Mouse (Mus musculus) heart, postnatal 0 days (tissue): ENCODE measurements around the gene Msx2. TPM values are rescaled to one million over a fixed set of nuclear protein-coding genes. Genes with fewer than 3 reads are reported as not detected.

Source experiments
- ATAC-seq: fragments of 200-750 bp; cut with Nextera tagmentation; 2 replicates; pipeline ENCODE4 v1.8.0; 2017; ENCODE audit warnings: low read depth, moderate number of reproducible peaks, moderate library complexity; ENCODE audit not compliant: insufficient read depth
- DNase-seq: peaks from one replicate; pipeline ENCODE4 v3.0.0-alpha.2; 2016; ENCODE audit warnings: low spot score
- H3K27ac ChIP-seq: fragments of 300-500 bp; sonication (generic); 2 replicates; pipeline ENCODE4 v1.5.1; 2014; ENCODE audit warnings: low read depth, mild to moderate bottlenecking
- H3K27me3 ChIP-seq: fragments of 300-500 bp; sonication (generic); 2 replicates; pipeline ENCODE4 v1.6.1; 2014; ENCODE audit warnings: low read length, mixed read lengths; ENCODE audit not compliant: control insufficient read depth, insufficient read depth
- H3K36me3 ChIP-seq: fragments of 300-500 bp; sonication (generic); replicated peaks from 2 replicates; pipeline ENCODE4 v1.6.1; 2014; ENCODE audit warnings: low read length, mixed read lengths; ENCODE audit not compliant: control insufficient read depth, insufficient read depth
- H3K4me1 ChIP-seq: fragments of 300-500 bp; sonication (generic); 2 replicates; pipeline ENCODE4 v1.6.1; 2014; ENCODE audit warnings: antibody characterized with exemption; ENCODE audit not compliant: control insufficient read depth, insufficient read depth
- H3K4me2 ChIP-seq: fragments of 300-500 bp; sonication (generic); 2 replicates; pipeline ENCODE4 v1.6.1; 2014; ENCODE audit warnings: low read depth, mild to moderate bottlenecking, low read length, moderate library complexity
- H3K4me3 ChIP-seq: fragments of 300-500 bp; sonication (generic); 2 replicates; pipeline ENCODE4 v1.5.1; 2014; ENCODE audit warnings: low read depth, low read length
- H3K9ac ChIP-seq: fragments of 300-500 bp; sonication (generic); replicated peaks from 2 replicates; pipeline ENCODE4 v1.6.1; 2014; ENCODE audit warnings: low read depth, low read length, mixed read lengths
- H3K9me3 ChIP-seq: fragments of 300-500 bp; sonication (generic); replicated peaks from 2 replicates; pipeline ENCODE4 v1.6.1; 2016; ENCODE audit warnings: low read length; ENCODE audit not compliant: control insufficient read depth
- CTCF ChIP-seq: IDR thresholded peaks from 2 replicates; pipeline ENCODE4 v1.5.1; 2016; ENCODE audit warnings: antibody characterized with exemption, control low read depth, low read depth
- EP300 ChIP-seq: IDR thresholded peaks from 2 replicates; pipeline ENCODE4 v1.6.1; 2016; ENCODE audit warnings: antibody characterized with exemption, low read depth
- WGBS: fragments of 180-500 bp; shearing (Covaris S2); extraction: QIAGEN DNeasy Blood & Tissue Kit; methylation state at CpG from one replicate; pipeline ENCODE4 v1.1.7; 2014; 5-methylcytosine and 5-hydroxymethylcytosine counted together
- polyA plus RNA-seq: library from polyadenylated mRNA; unstranded; fragments of >200 nt; fragmentation: Nextera tagmentation; extraction: Ambion mirVana; gene quantifications from 2 replicates; pipeline ENCODE4 v1.2.1, GENCODE M21; 2015
- total RNA-seq: library from RNA; depleted of rRNA; stranded (reverse); fragments of >200 nt; gene quantifications from 2 replicates; pipeline ENCODE4 v1.2.3, GENCODE M21; 2014; ENCODE audit warnings: low replicate concordance

The Msx2 gene
- total and polyA plus RNA-seq, 2 experiments from 2014 or later = 0.92 to 1.4 TPM

GRCm38 (mm10) chr13:53461855-53462648 is 10.8 kb downstream of the Msx2 start:
- ATAC-seq (peak; percentile 41; the same call in 1 of the 2 replicates), DNase-seq (peak; percentile 36)
- Histone ChIP-seq H3K9me3 (no peaks in the 10 kb centered on the region), H3K36me3 (no peaks in the 10 kb centered on the region), H3K4me2 (peak overlapping the region; percentile 56), H3K27ac (no peak overlapping the region), H3K4me1 (no peaks in the 10 kb centered on the region), H3K27me3 (peaks cover 73% of the 10 kb centered on the region), H3K9ac (no peak overlapping the region), H3K4me3 (peak overlapping the region; percentile 35)
- peak; percentile 68 for TF ChIP-seq CTCF
- TF ChIP-seq EP300 = no peak
- under 1% methylated on average over 51 of the region's 51 CpGs for WGBS

- WGBS = 47% methylated on average over 2 of the region's 2 CpGs
- ATAC-seq (no peak), DNase-seq (no peak)
- Histone ChIP-seq H3K9ac (no peak overlapping the region), H3K27me3 (peaks cover 66% of the 10 kb centered on the region), H3K4me1 (no peaks in the 10 kb centered on the region), H3K27ac (no peak overlapping the region), H3K4me3 (no peak overlapping the region), H3K4me2 (no peak overlapping the region), H3K36me3 (no peaks in the 10 kb centered on the region), H3K9me3 (no peaks in the 10 kb centered on the region)
- TF ChIP-seq EP300 = no peak
Observed at GRCm38 (mm10) chr13:53461346-53461745, 11.5 kb downstream of the Msx2 start.

- TF ChIP-seq CTCF = no peak
- no peak overlapping the region for H3K4me2 ChIP-seq
- no peak for DNase-seq
- no peak overlapping the region for H3K27ac ChIP-seq
- H3K4me1 ChIP-seq = no peaks in the 10 kb centered on the region
- H3K4me3 ChIP-seq = no peak overlapping the region
- 66% methylated on average over 4 of the region's 4 CpGs for WGBS
- ATAC-seq = no peak
- no peak overlapping the region for H3K9ac ChIP-seq
- no peaks in the 10 kb centered on the region for H3K36me3 ChIP-seq
- no peaks in the 10 kb centered on the region for H3K9me3 ChIP-seq
- peaks cover 49% of the 10 kb centered on the region for H3K27me3 ChIP-seq
Observed at GRCm38 (mm10) chr13:53458766-53459165, 14.1 kb downstream of the Msx2 start.

GRCm38 (mm10) chr13:53454794-53455672 is 17.8 kb downstream of the Msx2 start:
- H3K4me2 ChIP-seq = peak overlapping the region; percentile 62
- TF ChIP-seq CTCF (no peak), EP300 (no peak)
- WGBS = 11% methylated on average over 21 of the region's 21 CpGs
- no peaks in the 10 kb centered on the region for H3K36me3 ChIP-seq
- DNase-seq (no peak), ATAC-seq (no peak)
- peak overlapping the region; percentile 25 for H3K4me3 ChIP-seq
- H3K9ac ChIP-seq = no peak overlapping the region
- peaks cover 27% of the 10 kb centered on the region for H3K27me3 ChIP-seq
- no peaks in the 10 kb centered on the region for H3K9me3 ChIP-seq
- H3K27ac ChIP-seq = no peak overlapping the region
- no peaks in the 10 kb centered on the region for H3K4me1 ChIP-seq

GRCm38 (mm10) chr13:53453927-53454326 is 18.9 kb downstream of the Msx2 start:
- TF ChIP-seq CTCF = no peak
- Histone ChIP-seq H3K9me3 (no peaks in the 10 kb centered on the region), H3K4me1 (no peaks in the 10 kb centered on the region), H3K4me3 (no peak overlapping the region), H3K9ac (no peak overlapping the region), H3K27me3 (peaks cover 24% of the 10 kb centered on the region), H3K36me3 (no peaks in the 10 kb centered on the region), H3K27ac (no peak overlapping the region), H3K4me2 (no peak overlapping the region)
- WGBS = 73% methylated on average over 3 of the region's 3 CpGs
- DNase-seq = no peak
- no peak for ATAC-seq
